26 mouse cellular contexts compared by ENCODE assay signal in the genomic region with DNA sequence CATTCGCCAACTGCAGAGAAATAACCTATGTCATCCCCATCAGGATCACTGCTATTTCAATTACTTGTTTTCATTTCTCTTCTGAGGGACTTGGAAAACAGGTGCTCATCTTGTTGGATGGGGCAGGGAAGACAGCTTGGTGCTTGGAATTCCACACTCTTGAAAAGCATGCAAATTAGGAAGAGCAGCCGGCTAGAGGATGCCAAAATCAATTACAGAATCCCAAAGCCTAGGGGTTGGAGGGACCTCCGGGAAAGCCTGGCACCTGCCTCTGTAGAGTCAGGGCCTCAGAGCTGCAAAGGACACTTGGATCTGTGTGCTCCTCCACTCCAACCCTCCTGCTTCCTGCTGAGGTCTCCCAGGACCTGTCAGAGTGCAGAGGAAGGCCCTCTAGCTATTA. TPM values are rescaled to one million over a fixed set of nuclear protein-coding genes. Genes with fewer than 3 reads are reported as not detected.
DNase-seq lines count a peak whose midpoint lies in the region; ATAC-seq and TF ChIP-seq lines count a peak whose summit lies in the region.
"Had no signal": no experiment of that assay in that cellular context is flagged by ENCODE, and none has a peak within 500 bp of the region (broad histone marks: within the 10 kb centered on the region; RNA-seq: fewer than 3 reads in every experiment).

No protein-coding gene starts in this region.

- no peak for DNase-seq in hindbrain, embryonic 10.5 days (ENCODE audit: low spot score)
- DNase-seq in ES-CJ7 (ENCODE audit: low read depth, low spot score), result peak; percentile 49
- peak; percentile 68 for DNase-seq in forebrain, embryonic 14.5 days (ENCODE audit: low spot score)
- DNase-seq in midbrain, embryonic 14.5 days, result peak; percentile 52
- no peak for DNase-seq in thymus, adult 2 months
- DNase-seq in heart, postnatal 4 days, result no peak
- DNase-seq in adrenal gland, postnatal 36 days, result no peak
- DNase-seq: B cell, adult 2 months; cerebellum, adult 8-10 months; heart, postnatal 14 days; kidney, adult 9 months; kidney, postnatal 25 days; layer of hippocampus, adult 9-11 months; left cerebral cortex, postnatal 4 days; liver, postnatal 0 days; lung, postnatal 10 days; right cerebral cortex, postnatal 25 days; thymus, adult 18-20 months had no signal

- no peaks in the 10 kb centered on the region for H3K36me3 ChIP-seq in hindbrain, embryonic 13.5 days
- H3K36me3 ChIP-seq in hindbrain, embryonic 10.5 days, result no peaks in the 10 kb centered on the region
- H3K36me3 ChIP-seq in forebrain, embryonic 14.5 days (ENCODE audit: control insufficient read depth, insufficient read depth, low read length), result no peaks in the 10 kb centered on the region
- no peaks in the 10 kb centered on the region for H3K36me3 ChIP-seq in midbrain, embryonic 14.5 days (ENCODE audit: control insufficient read depth, insufficient read depth, low read length)
- H3K36me3 ChIP-seq in thymus, adult 2 months (ENCODE audit: control insufficient read depth, insufficient read depth, low read length), result no peaks in the 10 kb centered on the region
- H3K36me3 ChIP-seq: heart, embryonic 12.5 days; stomach, embryonic 15.5 days had no signal

- whole genome bisulfite sequencing in hindbrain, embryonic 13.5 days, result 24% methylated on average over 3 of the region's 3 CpGs
- WGBS in hindbrain, embryonic 10.5 days, result 42% methylated on average over 3 of the region's 3 CpGs
- WGBS in forebrain, embryonic 14.5 days, result 26% methylated on average over 3 of the region's 3 CpGs
- 27% methylated on average over 3 of the region's 3 CpGs for WGBS in midbrain, embryonic 14.5 days
- 92% methylated on average over 3 of the region's 3 CpGs for WGBS in thymus, adult 2 months

- no peak overlapping the region for H3K9ac ChIP-seq in hindbrain, embryonic 13.5 days
- H3K9ac ChIP-seq in forebrain, embryonic 14.5 days (ENCODE audit: low read length), result no peak overlapping the region
- no peak overlapping the region for H3K9ac ChIP-seq in midbrain, embryonic 14.5 days (replicated peaks; ENCODE audit: low read length)
- H3K9ac ChIP-seq: heart, embryonic 12.5 days; liver, postnatal 0 days; stomach, embryonic 15.5 days had no signal

- H3K4me3 ChIP-seq in hindbrain, embryonic 13.5 days, result no peak overlapping the region
- H3K4me3 ChIP-seq in hindbrain, embryonic 10.5 days, result no peak overlapping the region
- no peak overlapping the region for H3K4me3 ChIP-seq in forebrain, embryonic 14.5 days (ENCODE audit: low read depth, low read length)
- no peak overlapping the region for H3K4me3 ChIP-seq in midbrain, embryonic 14.5 days (replicated peaks; ENCODE audit: low read depth, low read length)
- H3K4me3 ChIP-seq in thymus, adult 2 months (ENCODE audit: control insufficient read depth, insufficient read depth, low read length), result no peak overlapping the region
- H3K4me3 ChIP-seq: heart, embryonic 12.5 days; left cerebral cortex, adult 2 months; stomach, embryonic 15.5 days had no signal

- no peak for TF ChIP-seq CTCF in thymus, adult 2 months (IDR thresholded peaks at IDR 0.05; ENCODE audit: borderline replicate concordance, control insufficient read depth, extremely low read depth, insufficient read depth, low read length, poor library complexity)

- no peak for ATAC-seq in hindbrain, embryonic 13.5 days (ENCODE audit: low FRiP score)
- ATAC-seq in forebrain, embryonic 14.5 days, result peak; percentile 71; the same call in 1 of the 2 replicates
- ATAC-seq in midbrain, embryonic 14.5 days (ENCODE audit: low FRiP score, low TSS enrichment), result no peak
- ATAC-seq: inflammation-experienced regulatory T-cells, adult 6 months; liver, postnatal 0 days had no signal

- H3K9me3 ChIP-seq in hindbrain, embryonic 13.5 days, result no peaks in the 10 kb centered on the region
- no peaks in the 10 kb centered on the region for H3K9me3 ChIP-seq in hindbrain, embryonic 10.5 days
- H3K9me3 ChIP-seq in forebrain, embryonic 14.5 days (replicated peaks; ENCODE audit: control insufficient read depth, low read length), result no peaks in the 10 kb centered on the region
- H3K9me3 ChIP-seq in midbrain, embryonic 14.5 days (ENCODE audit: control insufficient read depth, low read length), result no peaks in the 10 kb centered on the region
- H3K9me3 ChIP-seq: heart, embryonic 12.5 days; stomach, embryonic 15.5 days had no signal

- H3K4me1 ChIP-seq in hindbrain, embryonic 13.5 days (replicated peaks), result peaks cover 22% of the 10 kb centered on the region
- H3K4me1 ChIP-seq in hindbrain, embryonic 10.5 days (replicated peaks), result peaks cover 30% of the 10 kb centered on the region
- H3K4me1 ChIP-seq in forebrain, embryonic 14.5 days (ENCODE audit: control insufficient read depth, insufficient read depth, low read length), result peaks cover 13% of the 10 kb centered on the region; the same call in 1 of the 2 replicates
- H3K4me1 ChIP-seq in midbrain, embryonic 14.5 days (ENCODE audit: control insufficient read depth, insufficient read depth, low read length), result peaks cover 6% of the 10 kb centered on the region; the same call in 1 of the 2 replicates
- no peaks in the 10 kb centered on the region for H3K4me1 ChIP-seq in thymus, adult 2 months (replicated peaks; ENCODE audit: control insufficient read depth, insufficient read depth, low read length)
- H3K4me1 ChIP-seq: stomach, embryonic 15.5 days had no signal

- peak overlapping the region; percentile 52; the same call in 1 of the 2 replicates for H3K27ac ChIP-seq in hindbrain, embryonic 13.5 days
- no peak overlapping the region for H3K27ac ChIP-seq in hindbrain, embryonic 10.5 days
- H3K27ac ChIP-seq in forebrain, embryonic 14.5 days (ENCODE audit: low read depth, low read length), result peak overlapping the region; percentile 35; the same call in 1 of the 2 replicates
- peak overlapping the region; percentile 55 for H3K27ac ChIP-seq in midbrain, embryonic 14.5 days (replicated peaks; ENCODE audit: low read depth, low read length)
- no peak overlapping the region for H3K27ac ChIP-seq in thymus, adult 2 months (ENCODE audit: control insufficient read depth, insufficient read depth, low read length)
- H3K27ac ChIP-seq: left cerebral cortex, adult 2 months; stomach, embryonic 15.5 days had no signal

- H3K27me3 ChIP-seq in hindbrain, embryonic 13.5 days, result no peaks in the 10 kb centered on the region
- no peaks in the 10 kb centered on the region for H3K27me3 ChIP-seq in hindbrain, embryonic 10.5 days (ENCODE audit: insufficient read depth, poor library complexity, severe bottlenecking)
- no peaks in the 10 kb centered on the region for H3K27me3 ChIP-seq in forebrain, embryonic 14.5 days (replicated peaks; ENCODE audit: control insufficient read depth, insufficient read depth, low read length)
- no peaks in the 10 kb centered on the region for H3K27me3 ChIP-seq in midbrain, embryonic 14.5 days (ENCODE audit: control insufficient read depth, insufficient read depth, low read length)
- H3K27me3 ChIP-seq in thymus, adult 2 months (ENCODE audit: control insufficient read depth, insufficient read depth, low read length), result no peaks in the 10 kb centered on the region
- H3K27me3 ChIP-seq: stomach, embryonic 15.5 days had no signal

- no peak overlapping the region for H3K4me2 ChIP-seq in hindbrain, embryonic 13.5 days
- H3K4me2 ChIP-seq in forebrain, embryonic 14.5 days (ENCODE audit: low read length), result no peak overlapping the region
- H3K4me2 ChIP-seq in midbrain, embryonic 14.5 days (ENCODE audit: low read length), result no peak overlapping the region
- H3K4me2 ChIP-seq: heart, embryonic 12.5 days; stomach, embryonic 15.5 days had no signal

- no peak for TF ChIP-seq POLR2A in thymus, adult 2 months (IDR thresholded peaks at IDR 0.05; ENCODE audit: control insufficient read depth, extremely low read depth, insufficient read depth, low read length, poor library complexity)

RNA-seq across cellular contexts. Expression of gene Insyn1, which starts 38.9 kb away (rescaled TPM):
- polyA plus RNA-seq in hindbrain, embryonic 13.5 days (2015; fragmentation: Nextera tagmentation; extraction: Ambion mirVana), result 5.0 and 6.8 TPM in 2 replicates
- 1.1 and 2.1 TPM in 2 replicates for polyA plus RNA-seq in hindbrain, embryonic 10.5 days (2016; fragmentation: Nextera tagmentation; extraction: Ambion mirVana)
- polyA plus RNA-seq in forebrain, embryonic 14.5 days (2014; fragmentation: Nextera tagmentation; extraction: Ambion mirVana), result 8.0 and 8.1 TPM in 2 replicates
- 10.5 and 21.2 TPM in 2 replicates for polyA plus RNA-seq in midbrain, embryonic 14.5 days (2014; fragmentation: Nextera tagmentation; extraction: Ambion mirVana)
- polyA plus RNA-seq in thymus, adult 2 months (2012; rRNA removed), result 3.2 and 4.9 TPM in 2 replicates
- 10 to 100 TPM; 10.9 to 12.6 TPM for total RNA-seq in heart, postnatal 4 days (2021)
- total RNA-seq in adrenal gland, postnatal 36 days (2021), result 10 to 100 TPM in 1 of 2 experiments, 1 to 10 TPM in 1; 8.3 to 10.6 TPM
- total RNA-seq: granulocyte monocyte progenitor cell, adult 5-6 weeks; megakaryocyte, adult 5-6 weeks had no signal
- polyA plus RNA-seq: inflammation-experienced regulatory T-cells, adult 6 months; liver, adult 2 months; liver, postnatal 0 days had no signal

Comparison
In these comparisons a context has a peak if more than half of its experiments do, and no peak if none do; other contexts are left out.
1. H3K27ac ChIP-seq: peak in hindbrain, embryonic 13.5 days (single experiment), forebrain, embryonic 14.5 days (single experiment) and midbrain, embryonic 14.5 days (single experiment); none in hindbrain, embryonic 10.5 days (single experiment) and thymus, adult 2 months (single experiment).
2. DNase-seq: peak in ES-CJ7 (single experiment), forebrain, embryonic 14.5 days (single experiment) and midbrain, embryonic 14.5 days (single experiment); none in hindbrain, embryonic 10.5 days (single experiment), thymus, adult 2 months (single experiment), heart, postnatal 4 days (single experiment) and adrenal gland, postnatal 36 days (0 of 2).